Mouse (Mus musculus): Measurements from ENCODE around the gene Tmtc1.

- TF ChIP-seq GATA1 (IDR thresholded peaks at IDR 0.05; ENCODE audit: low read length) (no peak), TAL1 (IDR thresholded peaks at IDR 0.05; ENCODE audit: low read length) (no peak)
Measured at GRCm38 (mm10) chr6:148242304-148242703, 201.9 kb downstream of the Tmtc1 start.

Measured in erythroblast, embryonic 14.5 days (primary cell).